Mouse (Mus musculus) testis, adult 2 months (tissue): ENCODE measurements around the gene Syt8. TPM values are rescaled to one million over a fixed set of nuclear protein-coding genes. Genes with fewer than 3 reads are reported as not detected.
A peak's percentile ranks its signal among the peaks of the same experiment; 100 is the strongest.

ENCODE experiments used
- H3K27ac ChIP-seq: fragments of 200-500 bp; 2 replicates; pipeline ENCODE4 v1.5.1; 2012; ENCODE audit warnings: low read depth, low read length; ENCODE audit not compliant: control insufficient read depth, insufficient read depth
- H3K27me3 ChIP-seq: fragments of 200-500 bp; 2 replicates; pipeline ENCODE4 v1.6.1; 2012; ENCODE audit warnings: mild to moderate bottlenecking, low read length, moderate library complexity; ENCODE audit not compliant: control insufficient read depth, insufficient read depth
- H3K36me3 ChIP-seq: fragments of 200-500 bp; 2 replicates; pipeline ENCODE4 v1.6.1; 2012; ENCODE audit warnings: mild to moderate bottlenecking, low read length; ENCODE audit not compliant: control insufficient read depth, insufficient read depth
- H3K4me1 ChIP-seq: fragments of 200-500 bp; 2 replicates; pipeline ENCODE4 v1.6.1; 2012; ENCODE audit warnings: low read length; ENCODE audit not compliant: control insufficient read depth, insufficient read depth
- H3K4me3 ChIP-seq: fragments of 200-500 bp; 2 replicates; pipeline ENCODE4 v1.5.1; 2012; ENCODE audit warnings: low read depth, mild to moderate bottlenecking, low read length, moderate library complexity, mixed read lengths; ENCODE audit not compliant: control insufficient read depth
- CTCF ChIP-seq: fragments of 200-500 bp; IDR thresholded peaks from 2 replicates; pipeline ENCODE4 v1.5.1; 2012; ENCODE audit warnings: low read depth, mild to moderate bottlenecking, inconsistent platforms, low read length, moderate library complexity; ENCODE audit not compliant: control insufficient read depth, insufficient read depth, insufficient replicate concordance
- POLR2A ChIP-seq: fragments of 200-500 bp; IDR thresholded peaks from 2 replicates; pipeline ENCODE4 v1.6.1; 2012; ENCODE audit warnings: low read depth, mild to moderate bottlenecking, inconsistent platforms, low read length, moderate library complexity; ENCODE audit not compliant: control insufficient read depth
- polyA plus RNA-seq: library from polyadenylated mRNA; depleted of rRNA; stranded (reverse); fragments of >200 nt; gene quantifications from 2 replicates; pipeline ENCODE4 v1.2.3, GENCODE M21; 2012; rRNA removed

Gene Syt8
- 0.28 and 1.2 TPM in 2 replicates for polyA plus RNA-seq

DNA sequence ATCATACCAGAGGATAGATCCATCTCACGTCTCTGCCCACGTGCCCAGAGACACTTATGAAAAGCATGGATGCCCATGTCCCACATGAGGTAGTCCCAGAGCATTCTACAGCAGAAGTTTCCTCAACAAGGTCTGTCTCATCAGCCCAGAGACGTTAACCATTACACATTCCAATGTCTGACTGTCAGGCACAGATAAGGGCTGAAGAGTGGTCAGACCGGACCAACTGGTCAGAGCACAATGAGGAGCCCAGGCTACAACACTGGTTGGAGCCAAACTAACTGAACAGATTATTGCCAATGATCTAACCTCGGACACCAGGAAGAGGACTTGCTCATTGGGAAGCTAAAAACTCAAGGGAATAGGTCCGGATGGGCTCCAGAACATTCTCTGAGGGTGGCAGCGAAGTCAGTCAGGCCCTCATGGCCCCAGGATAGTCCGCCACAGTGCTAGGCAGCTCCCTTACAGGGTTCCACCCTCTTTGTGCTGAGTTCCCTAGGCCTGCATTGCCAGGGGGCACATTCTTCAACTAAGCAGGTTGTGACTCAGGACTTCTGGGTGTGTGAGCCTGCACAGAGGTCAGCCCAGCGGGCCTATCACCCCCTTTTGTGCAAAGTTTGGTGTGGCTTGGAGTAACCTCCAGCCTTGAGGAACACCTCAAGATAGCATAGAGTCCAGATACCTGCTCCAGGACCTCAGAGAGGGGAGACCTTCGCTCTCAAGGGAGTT, at the start of gene Syt8:
Gene Syt8, plus strand, starts transcription at position 714 of the 729 bp plus-strand sequence.
- H3K27ac ChIP-seq: no peak within 1 kb of the TSS
- no peaks in the 10 kb centered on the region for H3K27me3 ChIP-seq
- no peak within 1 kb of the TSS for H3K4me3 ChIP-seq
- H3K36me3 ChIP-seq: no peaks in the 10 kb centered on the region
- no peaks in the 10 kb centered on the region for H3K4me1 ChIP-seq
- no peak for TF ChIP-seq CTCF

DNA sequence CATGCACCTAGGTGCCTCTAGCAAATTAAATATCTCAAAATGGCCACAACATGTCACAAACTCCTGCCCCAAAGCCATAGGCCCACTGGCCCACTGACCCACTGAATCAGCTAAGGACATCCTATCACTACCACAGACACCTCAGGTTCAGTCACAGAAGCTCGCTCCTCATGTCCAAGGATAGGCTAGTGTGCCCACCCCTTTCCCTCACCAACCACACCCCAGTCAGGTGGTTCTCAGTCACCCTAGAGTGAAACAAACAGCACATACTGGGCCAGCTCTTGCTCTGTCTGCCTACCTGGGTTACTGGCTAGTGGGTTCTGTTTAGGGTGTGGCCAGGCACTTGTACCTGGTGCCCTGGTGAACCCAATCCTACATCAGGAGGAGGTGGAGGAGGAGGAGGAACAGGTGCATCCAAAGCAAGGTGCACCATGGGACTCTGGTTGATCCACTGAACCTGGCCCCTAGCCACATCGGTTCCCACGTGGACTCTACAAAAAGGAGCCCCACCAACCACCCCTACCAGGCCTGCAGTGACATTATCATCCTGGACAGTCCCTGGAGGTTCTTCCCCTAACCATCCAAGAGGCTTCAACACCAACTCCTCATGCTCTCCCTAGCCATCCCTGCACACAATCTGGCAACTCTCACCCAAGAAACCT, 48.8 kb upstream of the Syt8 start:
- H3K4me3 ChIP-seq: no peak overlapping the region
- 0 out of 2 replicates have a peak, but pooled peaks cover 4% of the 10 kb centered on the region for H3K4me1 ChIP-seq
- no peak overlapping the region for H3K27ac ChIP-seq
- H3K27me3 ChIP-seq: no peaks in the 10 kb centered on the region
- H3K36me3 ChIP-seq: no peaks in the 10 kb centered on the region
- TF ChIP-seq POLR2A: no peak
- TF ChIP-seq CTCF: no peak

DNA sequence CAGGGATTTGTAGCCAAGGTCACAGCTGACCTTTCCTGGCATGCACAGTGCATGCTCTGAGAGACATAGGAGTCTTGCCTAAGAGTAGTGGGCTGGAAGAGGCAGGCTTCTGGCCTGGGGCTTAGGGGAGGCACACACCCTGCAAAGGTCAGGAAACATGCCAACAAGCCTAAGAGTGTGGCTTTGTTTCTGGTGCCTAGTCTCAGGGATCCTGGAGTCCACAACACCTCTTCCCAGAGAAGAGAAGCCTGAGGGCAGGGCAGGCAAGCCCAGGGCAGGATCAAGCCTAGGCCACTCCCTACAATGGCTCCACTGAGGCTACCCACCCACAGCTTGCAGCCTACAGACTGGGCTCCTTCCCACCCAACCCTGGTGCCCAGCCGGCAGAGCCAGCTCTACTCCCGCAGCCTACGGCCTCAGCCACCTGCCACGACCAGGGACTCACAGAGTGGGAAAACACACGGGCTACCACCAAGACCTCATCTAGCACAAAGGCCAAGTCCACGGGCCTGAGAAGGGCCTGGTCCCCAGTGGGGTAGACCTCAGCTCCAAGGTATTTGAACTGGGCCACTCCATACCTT, 47.9 kb upstream of the Syt8 start:
- TF ChIP-seq CTCF (no peak), POLR2A (no peak)
- H3K4me1 ChIP-seq: 0 out of 2 replicates have a peak, but pooled peaks cover 4% of the 10 kb centered on the region
- H3K36me3 ChIP-seq: no peaks in the 10 kb centered on the region
- H3K4me3 ChIP-seq: peak overlapping the region; percentile 86
- no peak overlapping the region for H3K27ac ChIP-seq
- H3K27me3 ChIP-seq: no peaks in the 10 kb centered on the region

DNA sequence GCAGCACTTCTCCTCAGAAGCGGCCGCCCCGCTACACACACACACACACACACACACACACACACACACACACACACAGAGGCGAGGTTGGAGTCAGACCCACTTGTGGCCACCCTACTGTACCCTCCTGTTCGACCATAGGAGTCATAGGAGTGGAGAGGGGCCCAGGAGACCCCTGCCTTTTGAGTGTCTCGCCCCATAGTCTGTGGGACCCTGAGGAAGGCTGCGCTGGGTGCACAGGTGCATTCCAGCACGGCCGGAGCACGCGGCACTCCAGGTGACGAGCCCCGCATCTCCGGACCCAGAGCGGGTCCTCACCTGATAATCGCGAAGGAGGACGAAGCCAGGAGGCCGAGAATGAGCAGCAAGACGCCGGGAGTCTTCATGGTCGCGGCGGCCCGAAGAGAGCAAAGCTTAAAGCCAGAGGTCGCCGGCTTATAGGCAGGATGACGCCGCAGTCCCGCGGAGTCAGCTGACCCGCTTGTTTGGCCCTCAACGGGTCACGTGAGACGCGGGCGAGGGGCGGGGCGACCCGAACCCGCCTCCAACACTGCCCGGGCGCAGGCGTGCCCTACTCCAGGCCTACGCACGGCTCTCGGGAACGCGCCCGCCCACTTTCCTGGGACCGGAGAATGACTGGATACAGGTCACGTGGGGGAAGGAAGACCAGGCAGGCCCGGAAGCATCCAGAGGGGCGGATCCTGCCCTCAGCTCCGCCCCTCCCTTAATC, 47.1 kb upstream of the Syt8 start, which contains the start of gene Ctsd:
Gene Ctsd, minus strand, starts transcription at position 620 of the 730 bp plus-strand sequence.
- Histone ChIP-seq H3K36me3 (no peaks in the 10 kb centered on the region), H3K27ac (peak within 1 kb of the TSS; percentile 53)
- TF ChIP-seq CTCF (no peak), POLR2A (peak; percentile 66)

DNA sequence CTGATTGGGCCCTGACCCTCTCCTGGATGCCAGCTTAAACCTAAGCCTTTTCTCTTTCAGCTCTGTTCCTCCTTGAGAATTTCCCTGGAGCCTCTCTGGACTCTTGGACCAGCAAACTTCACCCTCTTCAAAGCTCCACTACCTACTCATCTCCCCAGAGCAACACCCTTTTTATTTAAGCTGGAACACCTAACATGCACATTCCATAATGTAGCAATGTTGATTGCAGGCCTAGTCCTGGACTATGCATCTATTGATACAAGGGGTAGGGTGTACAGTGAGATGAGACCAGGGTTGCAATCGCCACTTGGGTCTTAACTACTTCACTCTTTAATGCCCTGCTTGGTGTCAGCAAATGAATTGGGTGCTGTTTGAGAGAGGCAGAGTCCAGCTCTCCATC, 46.5 kb upstream of the Syt8 start:
- TF ChIP-seq CTCF (no peak), POLR2A (no peak)
- Histone ChIP-seq H3K27ac (no peak overlapping the region; the same call in 1 of the 2 replicates), H3K4me1 (0 out of 2 replicates have a peak, but pooled peaks cover 4% of the 10 kb centered on the region), H3K27me3 (no peaks in the 10 kb centered on the region), H3K36me3 (no peaks in the 10 kb centered on the region), H3K4me3 (peak overlapping the region; percentile 86)

More for the DNA sequence above, 47.1 kb upstream of the Syt8 start, which contains the start of gene Ctsd:
- Histone ChIP-seq H3K4me1 (0 out of 2 replicates have a peak, but pooled peaks cover 4% of the 10 kb centered on the region), H3K27me3 (no peaks in the 10 kb centered on the region), H3K4me3 (peak within 1 kb of the TSS; percentile 86)

DNA sequence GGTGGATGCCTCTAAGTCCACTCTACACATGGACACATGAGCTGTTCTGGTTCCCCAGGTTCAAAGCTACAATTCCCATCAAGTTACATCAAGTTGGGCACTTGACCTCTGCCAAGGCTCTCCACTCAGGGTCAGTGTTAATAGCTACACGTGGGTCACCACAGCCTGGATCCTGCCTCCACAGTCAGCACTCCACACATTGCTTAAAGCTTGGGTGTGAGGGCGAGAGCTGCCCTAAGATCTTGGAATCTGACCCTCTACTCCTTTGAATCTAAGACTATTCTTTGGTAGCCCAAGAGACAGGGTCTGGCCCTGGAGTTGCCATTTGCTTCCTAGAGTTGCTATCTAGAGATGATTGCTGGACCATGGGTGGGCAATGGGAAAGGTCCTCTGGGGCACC, 45.9 kb upstream of the Syt8 start:
- no peak for TF ChIP-seq CTCF
- no peak for TF ChIP-seq POLR2A
- Histone ChIP-seq H3K4me1 (0 out of 2 replicates have a peak, but pooled peaks cover 4% of the 10 kb centered on the region), H3K27ac (no peak overlapping the region)

More for the DNA sequence above, 45.9 kb upstream of the Syt8 start:
- Histone ChIP-seq H3K4me3 (no peak overlapping the region), H3K36me3 (no peaks in the 10 kb centered on the region), H3K27me3 (no peaks in the 10 kb centered on the region)
